Mouse (Mus musculus): ENCODE measurements at regions not wholly inside any gene's neighbourhood (a gene's known extent, or its start where the extent isn't known, plus 50 kb on each side); places are given as distances from the start of the nearest gene placed in this dataset.

DNA sequence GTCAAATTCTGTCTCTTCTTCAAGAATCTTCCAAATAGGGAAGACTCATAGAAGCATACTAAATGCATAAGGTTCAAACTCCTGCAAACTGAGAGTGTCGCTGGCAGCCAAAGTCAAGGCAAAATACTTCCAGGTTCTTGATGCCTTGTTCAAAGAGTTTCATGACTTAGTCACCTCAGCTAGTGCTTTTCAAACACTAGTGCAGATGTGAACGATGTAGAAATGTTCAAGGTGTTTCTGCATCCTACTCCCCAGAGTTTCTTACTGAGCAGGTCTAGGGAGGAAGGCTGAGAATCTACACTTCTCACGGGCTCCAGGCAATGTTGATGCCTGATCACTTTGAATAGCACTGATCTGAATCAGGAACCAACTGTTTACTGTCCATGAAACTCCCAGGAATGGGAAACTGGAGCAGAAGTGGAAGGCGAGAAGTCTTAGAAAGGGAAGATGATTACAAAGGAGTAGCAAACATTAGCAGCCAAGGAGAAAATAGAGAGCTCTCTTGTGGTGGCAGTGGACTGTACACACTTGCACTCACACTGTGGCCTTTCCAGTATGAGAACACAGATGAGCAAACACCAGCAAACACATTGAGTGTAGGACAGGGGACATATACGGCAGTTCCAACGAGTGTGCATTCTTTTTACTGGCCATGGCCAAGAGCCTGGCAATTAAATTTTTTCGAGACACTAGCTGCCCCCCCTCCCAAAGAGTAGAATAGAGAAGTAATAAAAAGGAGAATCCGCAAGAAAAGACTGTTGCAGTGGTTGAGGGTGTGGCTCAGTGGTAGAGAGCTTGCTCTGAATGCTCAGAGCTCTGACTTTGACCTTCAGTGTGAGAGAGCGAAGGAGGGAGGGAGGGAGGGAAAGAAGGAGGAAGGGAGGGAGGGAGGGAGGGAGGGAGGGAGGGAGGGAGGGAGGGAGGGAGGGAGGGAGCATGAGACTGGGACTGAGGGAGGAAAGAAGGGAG lies 247.4 kb upstream of the Fn1 start:
- DNase-seq, result no peak

DNA sequence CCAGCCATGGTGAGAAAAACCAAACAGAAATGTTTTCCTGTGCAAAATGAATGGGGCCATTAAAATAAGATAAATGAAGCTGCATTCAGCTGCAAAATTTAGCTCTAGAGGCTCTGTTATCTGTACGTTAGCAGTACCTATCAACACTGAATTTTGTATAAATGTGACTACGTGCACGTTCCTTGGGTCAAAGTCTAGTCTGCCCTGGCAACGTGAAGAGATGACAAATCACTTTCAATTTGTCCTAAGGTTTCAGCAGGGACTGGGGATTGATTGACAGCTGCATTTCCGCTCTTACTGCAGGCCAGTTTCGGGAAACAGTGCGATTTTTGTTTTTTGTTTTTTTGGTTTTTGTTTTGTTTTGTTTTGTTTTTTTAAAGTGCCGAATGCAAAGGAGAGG lies 246.1 kb upstream of the Fn1 start:
- no peak for DNase-seq

DNA sequence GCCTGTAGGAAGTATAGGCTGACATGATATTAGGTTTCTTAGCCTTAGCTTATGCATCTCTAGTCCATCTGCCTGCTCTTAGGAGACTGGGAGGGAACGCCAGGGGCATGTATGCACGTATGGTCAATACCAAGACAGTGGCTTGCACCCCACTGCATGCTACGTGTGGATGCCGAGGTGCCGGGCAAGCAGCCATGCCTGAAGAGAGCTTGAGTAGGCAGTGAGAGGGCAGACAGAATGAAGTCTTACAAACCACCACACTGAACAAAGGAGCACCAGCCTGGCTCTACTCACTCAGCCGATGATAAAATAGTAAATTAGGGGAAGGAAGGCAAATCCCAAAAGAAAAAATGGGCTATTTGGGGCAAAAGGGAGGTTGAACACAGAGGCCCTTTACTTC lies 245.2 kb upstream of the Fn1 start:
- DNase-seq, result no peak

DNA sequence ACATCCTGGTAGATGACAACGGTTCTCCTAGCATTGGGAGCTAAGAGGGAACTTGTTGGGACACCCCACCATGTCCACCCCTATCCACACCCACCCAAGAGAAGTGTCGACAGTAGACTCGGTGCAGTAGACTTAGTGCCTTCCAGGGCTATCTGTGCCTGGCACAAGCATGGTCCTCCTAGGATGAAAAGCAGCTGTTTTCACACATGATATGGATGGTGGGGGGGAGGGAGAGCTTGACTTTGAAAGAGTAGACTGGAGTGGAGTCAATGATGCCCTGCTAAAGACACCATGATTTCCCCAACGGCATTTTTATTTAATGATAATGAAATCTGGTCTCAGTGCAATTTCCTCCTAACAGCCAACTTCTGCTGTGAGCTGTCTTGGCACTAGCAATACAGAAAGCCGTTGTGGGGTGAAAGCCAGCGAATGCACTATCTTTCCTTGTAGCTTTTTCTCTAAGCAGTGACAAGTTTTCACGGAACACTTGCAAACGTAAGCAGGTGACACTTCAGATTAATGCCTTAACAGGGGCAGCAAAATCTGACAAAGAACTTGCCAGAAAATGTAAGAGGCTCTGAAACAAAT lies 244.6 kb upstream of the Fn1 start:
- DNase-seq, result no peak

DNA sequence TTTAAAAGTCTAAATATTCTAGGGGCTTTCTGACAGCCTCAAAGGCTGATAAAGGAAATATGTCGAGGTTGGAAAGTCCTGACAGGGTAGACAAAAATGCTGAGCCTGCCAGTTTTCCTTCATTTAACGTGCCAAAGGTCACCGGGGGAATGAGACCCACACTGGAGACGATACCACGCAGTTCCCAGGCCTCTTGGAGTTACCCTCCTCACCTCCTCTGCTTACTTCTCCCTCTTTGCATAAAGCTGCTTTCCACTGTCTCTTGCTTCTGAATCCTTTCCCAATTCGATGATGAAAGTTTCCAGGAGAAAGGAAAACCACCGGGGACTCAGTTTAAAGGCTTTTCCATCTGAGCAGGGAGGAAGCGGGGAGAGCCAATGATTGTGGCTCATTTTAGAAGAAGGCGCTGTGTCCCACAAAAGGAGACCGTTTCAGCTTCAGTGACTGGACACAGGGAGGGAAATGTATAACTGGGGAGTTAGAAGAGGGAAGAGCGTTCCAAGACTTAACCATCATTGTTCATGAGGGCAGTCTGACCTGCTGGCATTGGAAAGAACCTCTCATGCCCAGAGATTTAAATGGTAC lies 243.2 kb upstream of the Fn1 start:
- no peak for DNase-seq

DNA sequence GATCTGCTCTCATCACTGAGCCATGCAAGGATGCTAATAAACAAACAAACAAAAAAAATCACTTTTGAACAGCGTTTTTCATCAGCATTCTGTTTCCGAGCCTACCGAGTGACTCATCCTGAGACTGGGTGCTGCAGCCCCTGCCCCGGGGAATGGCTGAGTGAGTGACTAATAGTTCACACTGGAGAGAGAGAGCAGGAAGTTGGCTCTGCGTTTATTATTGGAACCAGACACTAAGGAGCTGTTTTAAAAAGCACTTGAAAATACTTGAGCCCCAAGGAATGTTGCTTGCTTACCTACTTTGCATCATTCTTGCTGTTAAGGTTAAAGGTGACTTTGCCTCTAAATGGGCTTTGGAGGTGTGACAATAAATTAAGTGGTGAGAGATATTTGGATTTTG lies 240.6 kb upstream of the Fn1 start:
- peak; percentile 8 for DNase-seq

DNA sequence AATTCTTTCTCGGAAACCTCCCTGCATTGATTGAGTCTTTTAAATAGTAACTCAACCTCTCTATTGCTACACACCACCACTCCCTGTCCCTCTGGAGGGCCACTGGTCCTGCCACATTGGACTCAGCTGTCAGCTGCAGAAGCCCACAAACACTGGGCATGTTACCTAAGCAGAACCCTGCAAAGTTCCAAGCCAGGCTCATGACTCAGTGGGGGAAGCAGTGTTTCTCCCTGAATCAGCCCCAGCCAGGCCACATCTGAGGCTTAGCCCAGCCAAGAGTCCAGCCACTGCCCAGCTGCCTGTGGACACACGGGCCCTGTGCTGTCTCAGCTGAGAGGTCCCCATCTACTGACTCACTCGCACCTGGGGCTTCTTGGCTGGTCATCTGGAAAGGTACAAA lies 234.8 kb upstream of the Fn1 start:
- no peak for DNase-seq

DNA sequence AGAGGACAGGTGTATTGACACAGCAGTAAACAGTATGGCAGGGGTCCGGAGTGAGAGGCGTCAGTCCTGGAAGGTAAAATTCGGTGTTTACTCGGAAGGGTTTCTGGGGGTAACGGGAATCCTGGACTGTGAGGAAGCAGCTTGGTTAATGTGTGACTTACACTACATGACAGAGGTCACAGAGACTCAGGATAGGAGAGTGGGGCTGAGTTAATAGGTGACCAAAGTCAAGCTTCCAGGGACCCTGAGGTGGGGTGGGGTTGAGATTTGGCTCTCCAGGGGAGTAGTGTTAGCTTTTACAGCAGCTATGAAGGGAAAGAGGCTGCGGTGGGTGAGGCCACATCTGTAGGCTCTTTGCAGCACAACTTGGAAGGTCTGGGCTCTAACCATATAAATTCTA lies 233.9 kb upstream of the Fn1 start:
- DNase-seq, result no peak

DNA sequence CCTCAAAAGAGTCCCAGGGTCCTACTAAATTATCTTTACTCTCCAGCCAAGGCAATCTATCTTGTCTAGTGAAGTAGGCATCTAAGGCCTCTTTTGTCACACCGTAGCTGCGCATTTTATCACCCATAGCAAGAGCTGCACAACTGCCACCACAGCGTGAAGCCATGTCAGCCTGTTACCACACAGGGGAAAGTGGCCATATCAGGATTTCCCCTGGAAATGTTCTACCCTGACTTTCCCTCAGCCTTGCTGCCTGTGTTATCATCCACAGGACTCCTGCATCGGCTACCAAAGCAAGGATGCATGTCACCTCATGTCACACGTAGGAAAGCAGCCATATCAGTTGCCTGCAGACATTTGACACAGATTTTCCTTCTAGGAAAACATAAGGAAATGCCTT lies 233.2 kb upstream of the Fn1 start:
- DNase-seq, result no peak

DNA sequence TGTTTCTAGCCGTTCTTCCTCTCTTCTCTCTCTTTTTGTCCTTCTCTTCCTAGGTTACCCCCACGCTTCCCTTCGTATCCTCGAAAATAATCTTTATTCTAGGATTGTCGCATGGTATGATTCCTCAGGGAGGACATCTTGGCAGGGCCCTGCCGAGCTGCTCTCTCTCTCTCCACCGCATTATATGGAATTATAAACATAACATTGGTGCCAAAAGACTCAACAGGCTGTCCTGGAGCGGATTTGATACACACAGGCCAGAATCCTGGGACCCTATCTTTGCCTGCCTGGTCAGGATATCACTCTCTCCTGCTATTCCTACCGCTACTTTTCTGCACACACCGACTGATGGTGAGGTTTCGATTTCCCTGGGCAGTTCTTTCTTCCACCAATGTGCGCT lies 228.9 kb upstream of the Fn1 start:
- no peak for DNase-seq

DNA sequence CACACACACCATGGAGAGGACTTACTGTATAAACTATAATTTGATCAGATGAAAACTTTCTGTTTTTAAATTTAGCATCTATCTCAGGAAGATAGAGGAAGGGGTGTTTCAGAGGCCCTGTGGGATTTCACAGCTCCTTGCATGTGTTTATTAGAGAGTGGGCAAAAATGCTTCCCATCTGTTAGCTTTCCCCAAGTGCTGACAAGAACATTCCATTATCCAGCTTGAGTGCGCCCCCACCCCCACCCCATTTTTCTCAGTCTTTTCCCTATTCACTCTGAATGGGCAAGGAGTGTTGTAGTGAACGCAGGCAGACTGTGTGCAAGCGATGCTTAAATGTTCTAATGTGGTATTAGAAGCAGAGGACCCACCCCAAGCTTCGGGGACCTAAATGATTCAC lies 228.2 kb upstream of the Fn1 start:
- no peak for DNase-seq

DNA sequence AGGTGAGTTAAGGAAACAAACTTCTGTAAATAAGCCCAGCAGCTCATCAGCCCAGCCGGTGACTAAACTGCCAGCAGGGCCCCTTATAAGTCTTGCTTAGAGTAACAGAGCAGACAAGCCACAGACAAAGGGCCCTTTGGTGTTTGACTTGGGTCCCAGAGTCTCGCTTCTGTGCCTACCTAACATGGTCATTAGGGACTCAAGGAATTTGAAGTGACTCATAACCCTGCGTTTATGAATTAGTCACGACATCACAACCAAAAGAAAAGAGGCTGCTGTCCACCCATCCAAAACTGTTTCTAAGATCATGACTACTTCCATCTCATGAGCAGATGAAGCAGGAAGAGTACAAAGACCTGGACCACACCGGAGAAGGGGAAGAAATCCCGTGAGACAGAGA lies 227.5 kb upstream of the Fn1 start:
- no peak for DNase-seq

DNA sequence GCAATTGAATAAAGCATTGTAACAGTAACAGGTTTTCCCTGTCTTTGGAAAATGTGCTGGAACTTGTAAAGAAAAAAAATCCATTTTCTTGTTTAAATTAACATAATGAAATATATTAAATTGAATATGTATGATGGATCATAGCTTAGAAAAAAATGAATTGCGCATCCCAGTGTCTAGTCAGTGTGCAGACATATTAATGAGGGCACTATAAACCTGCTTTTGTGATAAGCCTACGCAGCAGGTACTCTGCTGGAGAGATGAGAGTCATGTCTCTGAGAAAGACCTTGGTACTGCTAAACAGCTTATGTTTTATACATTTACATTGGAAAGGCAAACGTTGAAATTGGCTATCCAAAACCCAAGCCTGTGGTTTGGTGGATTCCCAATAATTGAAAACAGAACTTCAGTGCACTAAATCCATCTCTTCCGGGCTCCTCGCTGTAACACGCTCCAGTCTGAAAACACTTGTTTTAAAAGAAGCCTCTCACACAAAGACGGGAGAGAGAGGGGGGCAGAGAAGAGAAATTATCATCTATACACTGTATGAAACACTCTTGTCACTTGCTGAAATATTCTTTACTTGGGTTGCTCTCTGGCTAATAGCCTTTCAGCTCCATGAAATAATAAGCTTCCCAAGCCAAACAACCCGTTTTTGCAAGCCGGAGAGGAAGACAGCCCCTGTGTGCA lies 223.9 kb upstream of the Fn1 start:
- DNase-seq, result no peak

DNA sequence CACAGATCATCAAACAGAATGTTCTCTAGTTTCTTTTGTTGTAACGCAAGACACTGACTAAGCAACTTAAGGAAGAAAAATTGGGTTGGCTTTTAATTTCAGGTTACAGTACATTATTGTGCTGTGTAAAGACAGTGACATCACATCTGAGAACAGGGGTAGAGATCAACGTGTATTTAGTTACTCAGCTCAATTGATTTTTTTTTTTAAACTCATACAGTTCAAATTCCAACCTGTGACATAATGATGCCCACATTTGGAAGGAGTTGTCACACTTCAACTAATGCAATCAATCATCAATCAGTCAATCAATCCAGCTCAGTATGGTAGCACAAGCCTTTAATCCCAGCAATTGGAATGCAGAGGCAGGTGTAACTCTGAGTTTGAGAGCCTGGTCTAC lies 221.0 kb upstream of the Fn1 start:
- no peak for DNase-seq

DNA sequence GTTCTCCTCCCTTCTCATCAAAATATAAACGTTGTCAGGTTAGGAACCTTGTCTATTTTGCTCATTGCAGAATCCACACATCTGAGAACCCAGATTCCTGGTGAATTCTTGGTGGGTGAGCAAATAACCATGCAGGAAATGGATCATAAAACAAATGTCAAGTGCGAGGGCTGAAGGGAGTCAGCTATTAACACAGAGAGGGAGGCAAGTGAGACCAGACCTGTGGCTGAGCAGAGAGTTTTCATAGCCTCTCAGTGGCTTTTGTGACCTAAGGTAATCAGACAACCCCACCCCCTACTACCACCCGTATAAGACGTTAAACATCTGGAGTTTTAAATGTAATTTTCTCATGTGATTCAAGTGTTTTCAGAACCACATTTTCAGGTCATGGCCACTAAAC lies 212.7 kb upstream of the Fn1 start:
- DNase-seq, result no peak

DNA sequence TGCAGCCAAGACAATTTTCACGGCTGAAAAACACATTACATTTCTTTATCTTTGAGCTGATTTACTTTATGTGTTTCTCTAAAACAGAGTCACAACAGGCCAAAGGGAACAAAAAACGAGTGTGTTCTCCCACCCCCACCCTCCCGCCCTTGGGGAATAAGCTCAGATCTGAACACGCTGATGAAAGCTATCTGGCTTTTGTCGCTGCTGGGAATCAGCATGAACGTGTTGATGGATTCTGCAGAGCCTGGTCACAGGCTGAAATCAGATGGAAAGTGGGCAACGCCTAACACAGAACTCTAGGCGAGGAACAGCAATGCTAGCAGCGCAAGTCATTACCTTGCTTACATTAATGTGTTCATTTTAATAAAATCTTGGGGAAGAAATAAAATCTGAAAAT lies 211.7 kb upstream of the Fn1 start:
- DNase-seq, result no peak

DNA sequence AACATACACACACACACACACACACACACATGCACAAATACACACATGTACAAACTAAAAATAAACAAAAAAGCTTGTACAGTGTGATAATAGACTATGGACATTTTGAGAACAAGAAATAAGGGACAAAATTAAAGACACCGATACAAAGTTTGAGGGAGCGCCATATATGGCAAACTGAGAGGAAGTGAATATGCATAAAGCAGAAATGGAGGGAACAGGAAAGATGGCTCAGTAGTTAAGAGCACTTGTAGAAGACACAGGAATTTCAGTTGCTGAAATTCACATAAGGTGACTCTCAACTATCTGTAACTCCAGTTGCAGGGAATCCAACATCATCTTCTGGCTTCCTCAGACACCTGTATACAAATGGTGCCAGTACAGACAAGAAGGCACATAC lies 200.2 kb upstream of the Fn1 start:
- DNase-seq, result no peak

DNA sequence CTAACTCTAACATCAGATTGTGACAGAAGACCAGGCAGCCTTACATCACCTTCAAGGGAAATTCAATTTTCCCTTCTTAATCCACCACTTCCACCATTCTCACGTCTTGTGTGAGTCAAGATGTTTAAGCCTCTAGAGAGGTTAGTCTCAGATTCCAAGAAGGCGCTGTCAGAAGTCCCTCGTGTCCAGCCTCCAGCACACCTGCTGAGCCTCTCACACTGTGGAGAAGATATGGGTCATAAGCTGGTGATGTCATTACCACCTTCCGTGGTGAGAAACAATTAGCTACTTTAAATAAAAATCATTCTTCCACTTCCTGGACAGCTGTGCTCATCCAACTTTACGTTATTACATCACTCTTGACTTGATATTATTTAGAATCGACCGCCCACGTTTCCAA lies 198.3 kb upstream of the Fn1 start:
- DNase-seq, result no peak

DNA sequence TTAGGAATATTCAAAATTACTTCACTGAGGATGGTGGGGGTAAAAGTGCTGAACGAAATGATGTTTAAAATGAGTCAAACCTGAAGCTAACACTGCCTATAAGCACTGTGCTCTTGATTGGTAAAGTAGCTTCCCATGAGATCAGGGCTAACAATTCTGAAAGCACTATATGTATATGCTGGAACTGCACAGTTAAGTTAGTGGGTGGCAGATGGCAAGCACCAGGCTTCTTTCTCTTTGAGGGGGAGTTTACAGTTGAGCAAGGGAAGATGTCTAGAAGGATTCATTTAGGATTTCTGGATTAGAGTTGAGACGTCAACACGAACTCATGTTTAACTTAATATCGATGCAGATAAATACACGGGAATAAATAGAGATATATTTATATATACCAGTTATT lies 195.7 kb upstream of the Fn1 start:
- DNase-seq, result no peak

DNA sequence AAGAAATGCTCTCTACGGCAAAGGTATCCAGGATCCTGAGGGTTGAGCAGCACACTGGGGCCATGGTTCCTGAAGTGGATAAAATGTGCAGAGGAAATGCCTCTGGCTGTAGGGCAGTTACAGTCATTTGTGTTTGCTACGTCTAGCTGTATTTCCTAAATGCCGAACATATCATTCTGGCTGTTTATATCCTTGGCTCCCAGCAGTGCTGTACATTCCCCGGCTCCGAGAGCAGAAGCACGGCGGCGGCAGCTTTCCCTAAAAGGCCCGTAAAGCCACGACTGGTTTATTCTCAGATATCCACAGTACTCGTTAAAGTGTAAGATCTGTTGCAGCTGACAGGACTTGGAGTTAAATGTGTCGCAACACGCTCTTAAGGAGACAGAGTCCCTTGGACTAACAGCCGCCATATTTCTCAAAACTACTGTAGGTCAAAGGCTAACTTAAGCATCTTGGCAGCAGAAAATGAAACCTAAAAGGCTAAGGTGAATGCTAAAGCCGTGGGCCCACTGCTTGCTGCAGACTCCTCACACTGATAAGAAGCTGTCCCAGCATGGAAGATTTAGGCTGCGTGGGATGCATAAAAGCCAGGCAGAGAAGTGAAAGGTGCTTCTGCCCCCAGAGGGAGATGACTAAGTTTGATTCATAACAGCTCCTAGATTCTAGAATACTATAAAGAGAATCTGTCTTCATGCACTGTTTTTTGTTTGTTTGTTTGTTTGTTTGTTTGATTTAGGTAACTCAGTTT lies 192.1 kb upstream of the Fn1 start:
- DNase-seq, result no peak

DNA sequence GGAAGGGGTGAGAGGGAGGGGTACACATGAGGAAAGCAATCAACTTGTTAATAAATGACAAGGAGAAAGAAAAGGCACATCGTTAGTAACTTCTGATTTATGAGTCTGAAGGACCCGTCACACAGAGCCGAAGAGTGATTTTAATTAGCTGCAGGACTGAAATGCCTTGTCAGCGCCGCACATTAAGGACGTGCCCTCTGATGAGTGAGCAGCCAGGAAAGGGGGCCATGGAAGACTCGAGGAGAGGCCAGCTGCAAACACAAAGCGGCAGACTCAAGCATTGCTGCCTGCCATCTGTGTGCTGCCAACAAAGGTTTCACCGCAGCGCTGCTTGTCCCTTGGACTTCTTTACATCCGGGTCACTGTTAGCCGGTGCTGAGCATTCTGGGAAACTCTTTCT lies 184.8 kb upstream of the Fn1 start:
- no peak for DNase-seq

DNA sequence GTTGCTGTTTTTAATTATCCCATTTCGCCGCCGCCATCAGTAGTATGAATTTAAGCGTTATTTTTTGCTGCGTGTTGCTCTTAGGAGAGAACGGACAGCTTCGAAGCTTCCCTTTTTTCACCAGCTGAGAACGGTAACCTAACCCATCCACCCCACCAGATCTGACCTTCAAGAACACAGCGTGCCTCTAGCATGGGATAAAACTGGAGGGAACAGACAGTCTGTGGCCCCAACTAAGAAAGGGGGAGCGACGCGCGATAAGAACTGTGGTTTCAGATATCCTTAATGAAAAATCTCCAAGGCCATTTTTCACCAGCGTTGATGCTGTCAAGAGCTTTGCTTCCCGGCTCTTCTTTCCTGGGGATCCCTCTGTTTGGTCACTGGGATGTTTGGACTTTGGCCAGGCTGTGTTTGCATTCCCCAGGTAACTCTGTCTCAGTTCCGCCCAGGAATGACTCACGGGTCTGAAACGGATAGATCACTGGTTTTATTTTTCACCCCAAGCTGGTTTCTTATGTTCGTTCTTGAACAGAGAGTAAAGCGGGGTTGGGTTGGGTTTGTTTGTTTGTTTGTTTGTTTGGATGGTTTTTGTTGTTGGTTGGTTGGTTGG lies 184.1 kb upstream of the Fn1 start:
- no peak for DNase-seq
